Mouse (Mus musculus): ENCODE data around the gene Medag.

GRCm38 (mm10) chr5:149388947-149389346 lies 22.6 kb upstream of the Medag start:
- TF ChIP-seq CTCF (IDR thresholded peaks at IDR 0.05; ENCODE audit: low read depth, low read length): no peak
- TF ChIP-seq POLR2A (IDR thresholded peaks at IDR 0.05; ENCODE audit: borderline replicate concordance, low read depth, low read length): no peak

Data from bone marrow macrophage, adult 2 months (primary cell).